Mouse (Mus musculus) cerebellum, postnatal 25 days (tissue): Measurements from ENCODE around the gene Gtpbp6.
A peak's percentile ranks its signal among the peaks of the same experiment; 100 is the strongest.
"Not testable (repeated sequence)": the region's sequence is repeated elsewhere in the genome, so short reads cannot be mapped to it uniquely, and the experiment has no call there.

Source experiments
- DNase-seq, 2 experiments: peaks; one replicate each; pipeline ENCODE4 v3.0.0; 2021; ENCODE audit warnings: mixed read lengths in 2 of 2

Gtpbp6 gene

DNA sequence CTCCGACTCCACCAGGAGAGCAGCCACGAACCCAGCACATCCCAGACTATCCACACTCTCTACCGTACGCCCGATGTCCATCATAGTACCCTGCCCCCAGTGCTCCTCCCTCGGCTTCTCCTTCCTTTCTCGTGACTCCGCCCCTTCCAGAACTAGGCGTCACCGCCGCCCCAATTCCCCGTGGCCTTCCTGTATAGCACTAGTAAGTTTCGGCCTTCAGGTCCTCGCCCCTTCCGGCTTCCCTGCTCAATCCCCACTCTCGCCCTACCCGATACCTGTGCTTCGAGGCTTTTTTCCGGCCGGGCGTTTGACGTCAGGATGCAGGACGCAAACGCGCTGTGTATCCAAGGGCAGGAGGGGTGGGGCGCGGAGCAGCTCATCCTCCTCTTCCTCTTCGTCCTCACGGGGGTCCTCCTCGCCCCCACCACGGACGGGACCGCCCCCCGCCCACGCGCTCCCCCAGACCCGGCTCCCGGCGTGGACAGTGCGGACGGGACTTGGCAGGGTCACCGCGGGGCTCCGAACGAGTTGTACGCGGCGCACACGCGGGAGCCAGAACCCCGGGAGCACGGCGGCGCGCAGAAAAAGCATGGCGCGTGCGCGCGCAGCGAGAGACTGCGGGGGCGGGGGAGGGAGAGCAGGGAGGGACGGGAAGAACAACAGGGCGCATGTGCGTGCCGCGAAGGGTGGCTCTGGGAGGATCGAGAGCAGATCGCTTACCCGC is at the start of gene Gtpbp6:
Gene Gtpbp6 (minus strand): TSS at position 617 of the 724 bp plus-strand sequence.
- DNase-seq: peak; percentile 96 to 97

DNA sequence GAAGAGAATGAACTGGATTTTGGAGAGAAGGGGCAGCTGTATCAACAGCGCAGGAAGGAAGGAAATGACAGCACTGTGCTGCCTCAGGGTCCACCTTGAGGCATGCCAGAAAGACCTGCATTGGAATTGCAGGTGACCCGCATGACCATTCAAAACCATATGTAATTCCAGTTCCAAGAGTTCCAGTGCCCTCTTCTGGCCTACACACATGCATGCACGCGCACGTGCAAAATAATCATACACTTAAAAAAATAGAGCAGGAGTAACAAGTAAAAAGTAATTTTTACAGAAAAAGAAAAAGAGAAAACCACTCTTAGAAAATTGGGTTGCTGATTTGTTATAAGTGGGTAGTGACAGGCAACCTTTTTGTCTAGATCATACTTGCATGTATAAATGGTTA is 35.0 kb upstream of the Gtpbp6 start:
- peak in 1 of 2 experiments; percentile 17 for DNase-seq

DNA sequence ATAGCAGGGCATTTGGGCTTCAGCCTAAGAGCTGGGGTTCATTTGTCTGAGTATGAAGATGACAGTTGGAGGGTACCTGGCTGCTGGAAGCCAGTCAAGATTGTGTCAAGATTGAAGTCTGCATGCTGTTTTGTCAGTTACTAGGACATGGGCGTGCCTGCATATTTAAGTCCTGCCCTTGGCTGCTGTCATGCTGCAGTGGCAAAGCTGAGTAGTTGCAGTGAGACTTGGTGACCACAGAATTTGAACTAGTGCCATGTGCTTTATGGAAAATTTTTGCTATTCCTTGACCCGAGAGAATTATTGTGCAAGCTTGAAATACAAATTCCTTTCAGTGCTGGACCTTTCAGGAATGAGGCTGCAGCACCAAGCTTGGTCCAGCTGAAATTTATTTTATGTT is 34.3 kb upstream of the Gtpbp6 start:
- DNase-seq: no peak

DNA sequence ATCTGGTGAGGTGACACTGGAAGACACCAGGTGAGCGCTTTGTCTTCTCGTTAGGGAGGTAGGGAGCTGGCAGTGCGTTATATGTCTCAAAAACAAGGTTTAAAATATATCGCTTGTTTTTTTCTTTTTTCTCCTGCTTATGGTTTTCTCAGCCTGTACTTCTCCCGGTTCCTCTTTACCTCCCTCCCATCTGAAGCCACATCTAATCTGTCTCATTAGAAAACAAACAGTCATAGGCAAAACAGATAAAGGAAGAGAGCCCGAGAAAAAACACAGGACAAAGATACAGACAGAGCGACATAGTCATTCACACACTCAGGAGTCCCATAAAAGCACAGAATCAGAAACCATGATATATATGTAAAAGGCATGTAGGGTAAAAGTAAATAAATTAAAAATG is 32.4 kb upstream of the Gtpbp6 start:
- no peak for DNase-seq

DNA sequence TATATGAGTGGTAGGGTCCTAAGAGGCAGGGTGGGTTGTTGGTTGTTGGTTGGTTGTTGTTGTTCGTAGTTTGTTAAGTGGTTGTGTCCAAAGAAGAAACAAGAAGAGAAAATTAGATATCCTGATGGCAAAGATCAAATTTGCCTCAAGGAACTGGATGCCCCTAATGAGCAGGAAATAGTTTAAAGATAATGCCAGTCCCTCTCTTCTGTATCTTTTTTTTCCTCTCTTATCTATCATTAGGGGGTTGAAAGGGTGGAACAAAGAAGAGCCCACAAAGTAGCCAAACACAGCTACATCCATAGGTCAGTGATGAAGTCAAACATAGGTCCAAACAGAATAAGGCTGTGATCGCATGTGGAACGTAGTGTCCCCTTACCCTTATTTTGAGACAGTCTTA is 31.3 kb upstream of the Gtpbp6 start:
- no peak for DNase-seq

DNA sequence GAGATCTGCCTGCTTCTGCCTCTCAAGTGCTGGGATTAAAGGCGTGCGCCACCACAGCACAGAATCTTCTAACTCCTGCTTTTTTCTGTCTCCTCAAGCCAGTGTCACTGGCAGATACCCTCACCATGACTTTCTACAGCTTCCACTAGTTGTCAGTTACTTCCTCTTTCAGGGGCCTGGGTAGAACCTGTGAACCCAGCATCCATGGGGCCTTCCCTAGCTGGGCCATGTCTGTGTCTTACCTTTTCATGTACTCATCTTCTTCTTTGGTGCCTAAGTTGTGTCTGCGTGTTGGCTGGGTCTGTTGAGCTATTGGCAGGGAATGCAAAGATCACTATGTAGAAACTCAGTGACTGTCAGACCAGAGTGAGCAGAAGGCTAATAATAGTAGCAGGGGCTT is 29.8 kb upstream of the Gtpbp6 start:
- no peak for DNase-seq

DNA sequence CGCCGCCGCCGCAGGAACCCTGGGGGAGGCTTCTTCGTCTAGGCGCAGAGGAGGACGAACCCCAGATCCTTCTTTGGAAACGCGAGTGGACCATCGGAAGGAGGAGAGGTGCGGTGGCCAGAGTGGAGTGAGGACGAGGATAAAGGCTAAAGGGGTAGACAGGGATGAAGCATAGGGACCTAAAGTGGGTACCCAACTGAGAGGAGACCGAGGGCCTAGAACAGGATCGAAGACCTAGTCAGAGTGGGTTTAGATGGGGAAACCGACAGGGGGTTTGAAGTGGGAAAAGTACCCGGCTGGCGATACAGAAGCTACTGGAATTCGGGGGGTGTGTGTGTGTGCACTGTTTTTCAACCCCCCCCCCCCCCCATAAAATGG is 28.1 kb upstream of the Gtpbp6 start:
- no peak for DNase-seq

DNA sequence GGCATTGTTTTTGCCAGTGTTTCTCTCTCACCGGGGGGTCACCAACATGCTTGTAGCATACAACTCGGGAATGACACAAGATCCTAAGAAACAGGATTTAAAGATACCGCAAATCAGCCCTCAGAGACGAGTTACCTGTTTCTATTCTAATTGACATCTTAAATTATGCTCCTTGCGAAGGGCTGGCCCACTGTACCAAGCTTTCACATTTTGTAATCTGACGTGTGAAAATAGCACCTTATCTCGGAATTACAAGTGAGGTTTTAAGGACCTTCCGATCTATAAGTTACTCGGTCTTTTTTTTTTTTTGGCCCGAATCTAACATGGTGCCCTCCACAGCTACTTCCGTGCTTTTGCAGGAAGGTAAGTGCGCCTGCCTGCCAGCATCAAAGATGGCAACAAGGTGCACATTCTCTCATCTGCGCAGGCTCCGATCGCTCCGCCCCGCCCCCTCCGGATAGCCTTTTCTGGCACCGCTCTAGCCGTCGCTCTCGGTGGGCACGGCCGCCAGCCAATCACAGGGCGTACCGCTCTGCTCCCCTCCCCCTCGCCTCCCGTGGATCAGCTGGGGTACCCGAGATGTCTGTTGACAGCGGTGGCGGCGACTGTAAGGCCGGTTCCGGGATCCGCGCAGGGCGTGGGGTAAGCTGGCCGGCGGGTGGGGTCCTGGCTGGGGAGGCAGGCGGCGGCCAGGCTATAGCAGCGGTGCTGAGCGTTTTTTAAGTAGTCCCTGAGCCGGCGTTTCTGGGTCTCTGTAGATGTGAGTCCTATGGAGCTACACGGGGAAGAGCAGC is 27.5 kb upstream of the Gtpbp6 start, which contains the start of gene Chfr:
Gene Chfr (plus strand): TSS at position 550 of the 794 bp plus-strand sequence.
- peak; percentile 100 for DNase-seq

DNA sequence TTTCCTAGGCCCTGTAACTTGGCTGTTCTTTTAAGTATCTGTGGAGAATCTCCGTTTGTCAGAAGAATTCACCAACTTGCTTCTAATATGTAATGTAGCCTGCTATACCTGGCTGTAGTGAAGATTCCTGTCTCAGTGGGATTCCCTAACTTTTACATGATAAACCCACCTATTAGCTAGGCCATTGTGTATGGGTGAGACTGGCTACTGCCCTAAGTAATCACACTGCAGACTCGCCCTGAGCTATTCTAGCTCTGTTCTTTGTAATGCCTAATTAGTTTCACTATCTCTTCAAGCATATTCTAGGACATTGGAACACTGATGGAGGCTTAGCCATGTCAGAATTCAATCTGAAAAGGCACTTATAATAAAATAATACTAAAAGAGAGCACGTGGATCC is 14.4 kb upstream of the Gtpbp6 start:
- DNase-seq: not testable (repeated sequence)

DNA sequence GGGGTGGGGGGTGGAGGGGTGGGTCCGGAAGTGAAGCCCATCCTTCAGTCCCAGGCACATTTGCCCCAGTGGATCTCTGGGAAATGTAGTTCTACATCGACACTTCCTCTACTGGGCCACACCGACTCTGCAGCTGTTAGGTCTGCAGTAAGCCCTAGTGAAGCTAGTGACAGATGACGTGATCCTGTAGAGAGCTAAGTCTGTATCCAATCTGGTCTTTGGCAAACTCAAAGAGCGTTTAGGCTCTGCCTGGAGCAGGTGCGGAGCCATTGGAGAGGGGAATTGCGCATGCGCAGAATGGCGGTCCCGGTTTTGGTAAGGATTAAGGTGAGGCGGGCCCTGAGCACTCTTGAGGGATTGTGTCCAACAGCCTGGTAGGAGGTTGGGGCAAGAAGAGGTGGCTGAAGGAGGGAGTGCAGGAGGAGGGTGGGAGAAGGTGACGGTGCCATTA is 2.0 kb upstream of the Gtpbp6 start, which contains the start of gene Zfp605:
Gene Zfp605 (plus strand): TSS at position 102 of the 451 bp plus-strand sequence.
- peak; percentile 96 for DNase-seq

DNA sequence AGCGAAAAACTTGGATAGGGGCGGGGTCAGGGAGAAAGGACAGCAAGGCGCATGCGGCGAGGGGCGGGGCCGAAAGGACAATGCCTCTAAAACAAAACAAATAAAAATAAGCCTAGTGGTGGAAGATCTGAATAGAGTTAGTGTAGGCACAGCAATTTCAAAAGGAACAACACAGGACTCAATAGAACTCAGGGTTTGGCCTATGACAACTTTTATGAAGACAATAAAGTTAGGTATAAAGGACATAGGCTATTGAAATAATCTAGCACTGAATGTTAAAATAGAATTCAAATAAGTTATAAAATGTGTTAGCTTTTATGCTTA is 270 bp upstream of the Gtpbp6 start:
- DNase-seq: no peak

DNA sequence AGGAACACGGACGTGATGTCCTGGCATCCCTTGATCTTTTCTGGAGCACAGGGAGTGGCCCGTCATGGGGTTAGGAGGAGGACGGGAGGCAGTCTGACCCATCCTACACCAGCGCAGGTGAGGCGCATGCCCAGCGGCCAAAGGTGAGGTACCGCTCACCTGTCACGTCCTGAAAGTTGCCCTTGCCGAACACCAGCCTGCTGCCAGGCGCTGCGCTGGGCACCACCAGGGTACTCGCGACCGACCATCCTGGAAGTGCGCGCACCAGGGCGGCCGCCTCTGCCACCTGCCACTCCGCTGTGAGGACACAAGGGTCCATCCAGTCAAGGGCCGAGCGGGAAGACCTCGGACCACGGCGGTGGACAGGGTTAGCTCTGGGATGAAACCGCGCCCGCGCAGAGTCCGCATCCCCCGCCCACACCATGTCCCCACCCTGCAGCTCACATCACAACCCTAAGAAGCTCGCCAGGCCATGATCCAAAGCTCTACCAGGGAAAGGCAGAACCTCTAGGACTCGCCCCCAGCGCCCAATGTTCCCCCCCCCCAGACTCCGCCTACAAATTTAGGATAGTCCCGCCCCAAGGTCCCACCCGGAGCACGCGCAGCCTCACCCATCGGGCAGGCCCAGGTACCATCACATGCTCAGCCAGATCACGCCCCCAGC is 964 bp downstream of the Gtpbp6 start:
- peak in 1 of 2 experiments; percentile 50 for DNase-seq

DNA sequence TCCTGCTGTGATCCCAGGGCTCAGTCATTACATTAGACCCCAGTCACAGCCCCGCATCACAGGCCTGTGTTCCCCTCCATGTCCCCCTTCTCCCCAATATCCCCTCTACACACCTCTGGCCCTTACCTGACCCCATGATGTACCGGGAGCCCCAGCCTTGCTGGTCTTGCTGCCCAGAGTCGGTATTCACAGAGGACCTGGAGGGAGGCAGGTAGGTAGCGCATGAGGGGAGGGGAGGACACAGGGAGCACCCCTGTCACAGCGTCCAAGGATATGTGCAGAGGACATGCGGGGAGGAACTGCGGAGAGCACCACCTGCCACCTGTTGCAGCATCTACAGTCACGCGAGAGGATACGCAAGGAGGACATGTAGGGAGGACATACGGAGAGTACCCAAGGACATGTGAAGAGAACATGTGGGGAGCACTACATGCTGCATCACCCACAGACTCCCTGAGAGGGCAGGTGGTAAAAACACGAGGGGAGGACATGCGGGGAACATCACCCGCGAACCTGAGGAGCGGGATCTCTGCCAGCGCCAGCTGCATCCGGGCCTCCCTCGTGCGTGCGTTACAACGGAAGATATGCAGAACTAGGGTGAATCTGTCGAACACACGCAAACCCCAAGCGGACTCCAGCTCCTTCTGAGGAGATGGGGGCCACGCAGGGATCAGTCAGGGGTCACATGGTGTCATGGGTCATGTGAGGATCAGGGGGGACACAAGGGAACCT is 1.7 kb downstream of the Gtpbp6 start:
- DNase-seq: peak; percentile 13 to 28

DNA sequence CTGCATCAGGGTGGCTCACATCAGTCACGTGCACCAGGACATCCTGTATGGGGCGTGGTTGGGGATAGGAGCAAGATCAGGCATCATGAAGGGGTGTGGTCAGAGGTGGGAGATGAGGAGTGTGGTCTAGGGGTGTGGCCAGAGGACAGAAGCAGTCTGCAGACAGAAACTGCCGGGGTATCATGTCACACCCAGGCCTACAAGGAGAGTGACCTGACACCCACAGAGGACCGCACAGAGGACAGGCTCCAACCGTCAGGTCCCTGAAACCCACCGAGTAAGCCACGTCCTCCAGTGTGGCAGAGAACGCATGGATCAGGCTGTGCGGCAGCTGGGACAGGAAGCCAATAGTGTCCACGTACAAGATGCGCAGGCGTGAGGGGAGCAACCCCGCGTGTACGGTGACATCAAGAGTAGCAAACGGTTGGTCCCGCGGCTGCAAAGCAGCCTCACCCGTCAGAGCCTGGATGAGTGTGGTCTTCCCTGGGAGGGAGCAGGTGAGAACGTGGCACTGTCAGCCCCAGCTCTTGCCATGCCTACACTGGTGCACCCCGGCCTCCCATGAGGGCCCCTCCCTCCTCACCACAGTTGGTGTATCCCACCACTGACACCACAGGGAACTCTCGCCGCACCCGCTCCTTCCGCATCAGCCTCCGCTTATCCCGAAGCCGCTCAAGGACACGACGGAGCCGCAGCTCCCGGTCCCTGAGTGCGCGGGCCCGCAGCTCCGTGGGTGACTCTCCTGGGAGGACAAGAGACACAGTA is 3.2 kb downstream of the Gtpbp6 start:
- DNase-seq: peak; percentile 6 to 22

DNA sequence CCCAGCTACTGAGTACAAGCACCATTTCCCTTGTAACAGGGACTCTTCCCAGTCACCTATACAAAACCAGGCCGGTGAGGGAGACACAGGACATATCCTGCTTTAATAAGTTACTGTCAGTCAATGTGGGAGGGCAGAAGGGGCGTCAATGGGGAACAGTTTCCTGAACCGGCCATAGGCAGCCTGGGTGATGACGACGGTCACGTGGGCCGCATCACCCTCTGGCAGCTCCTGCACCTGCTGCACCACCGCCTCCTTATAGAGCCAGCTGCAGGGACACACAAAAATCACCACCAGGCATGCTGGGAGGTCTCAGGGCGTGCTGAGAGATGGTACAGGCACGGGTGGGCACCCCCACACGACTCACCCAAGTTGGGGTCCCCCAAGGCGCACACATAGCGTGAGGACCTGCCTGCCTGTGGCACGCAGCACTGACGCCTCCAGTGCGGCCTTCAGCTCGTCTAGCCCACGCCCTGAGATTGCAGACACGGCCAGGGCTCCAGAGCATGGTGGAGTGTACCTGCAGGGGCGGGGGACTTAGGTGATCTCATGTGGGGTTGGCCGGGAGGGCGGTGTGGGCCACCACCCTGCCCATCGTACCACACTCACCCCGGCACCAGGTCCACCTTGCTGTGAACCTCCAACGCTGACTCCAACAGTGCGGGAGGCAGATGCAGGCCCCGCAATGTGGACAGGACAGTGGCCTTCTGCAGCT is 3.9 kb downstream of the Gtpbp6 start:
- peak in 1 of 2 experiments; percentile 8 for DNase-seq

DNA sequence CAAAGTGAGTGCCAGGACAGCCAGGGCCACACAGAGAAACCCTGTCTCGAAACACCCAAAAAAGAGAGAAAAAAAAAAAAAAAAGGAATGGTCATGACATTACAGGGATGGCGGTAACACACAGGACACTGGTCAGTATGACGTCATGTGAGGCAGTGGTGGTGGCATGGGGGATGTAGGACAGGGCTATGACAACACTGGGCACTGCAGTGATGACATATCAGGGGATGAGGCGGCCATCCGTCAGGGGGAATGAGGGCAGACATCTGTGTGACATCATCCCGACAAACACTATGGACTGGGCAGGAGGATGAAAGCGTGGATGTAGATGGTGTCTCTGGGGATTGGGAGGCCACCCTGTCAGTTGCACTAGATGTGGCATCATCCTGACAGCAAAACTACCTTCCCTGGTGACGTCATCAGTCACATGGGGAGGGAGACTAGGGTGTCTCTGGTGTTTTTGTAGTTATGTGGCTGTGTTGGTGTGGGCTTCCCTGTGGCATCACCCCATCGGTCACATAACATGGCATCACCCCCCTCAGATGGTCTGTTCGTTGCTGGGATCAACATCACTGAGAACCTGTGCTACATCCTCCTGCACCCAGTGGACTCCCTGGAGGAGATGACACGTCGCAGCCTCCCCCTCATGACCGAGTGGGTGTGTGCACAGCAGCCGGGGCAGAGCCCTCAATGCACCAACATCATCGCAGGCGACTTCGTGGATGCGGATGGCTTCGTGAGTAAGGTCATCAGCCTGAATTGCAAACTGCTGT is 5.0 kb downstream of the Gtpbp6 start:
- no peak for DNase-seq

DNA sequence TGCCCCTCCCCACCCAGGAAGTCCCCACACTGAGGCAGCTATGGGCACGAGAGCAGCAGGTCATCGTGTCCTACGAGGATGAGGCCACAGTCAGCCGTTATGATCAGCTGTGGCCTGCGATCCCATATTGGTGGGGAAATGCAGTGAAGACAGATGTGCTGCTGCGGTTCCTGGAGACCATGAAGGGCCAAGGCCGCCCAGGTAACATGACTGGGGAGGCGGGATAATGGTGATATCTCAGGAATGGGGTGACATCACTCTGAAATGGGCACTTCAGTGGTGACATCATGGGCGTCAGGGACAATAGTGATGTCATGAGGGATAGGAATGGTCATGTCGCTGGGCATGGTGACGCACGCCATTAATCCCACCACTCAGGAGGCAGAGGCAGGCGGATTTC is 5.6 kb downstream of the Gtpbp6 start:
- DNase-seq: no peak

DNA sequence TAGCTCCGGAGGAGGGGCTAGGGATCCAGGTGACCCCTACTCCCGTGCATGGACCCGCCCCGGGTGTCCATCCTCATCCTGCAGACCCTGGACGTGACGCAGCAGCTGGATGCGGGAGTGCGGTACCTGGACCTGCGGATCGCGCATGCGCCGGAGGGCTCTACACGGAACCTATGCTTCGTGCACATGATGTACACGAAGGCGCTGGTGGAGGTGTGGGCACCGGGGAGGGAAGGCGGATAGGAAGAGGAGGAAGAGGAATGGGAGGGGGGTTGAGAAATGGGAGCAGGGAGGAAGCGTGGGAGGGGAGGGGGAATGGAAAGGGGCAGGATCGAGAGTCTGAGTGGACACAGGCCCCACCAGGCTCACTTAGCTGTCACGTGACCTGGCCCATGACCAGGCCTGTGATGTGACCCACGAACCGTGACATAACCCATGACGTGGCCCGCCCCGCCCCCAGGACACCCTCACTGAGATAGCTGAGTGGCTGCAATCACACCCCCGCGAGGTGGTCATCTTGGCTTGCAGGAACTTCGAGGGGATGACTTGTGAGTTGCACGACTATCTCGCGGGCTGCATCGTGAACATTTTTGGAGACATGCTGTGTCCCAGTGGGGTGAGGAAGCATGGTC is 6.2 kb downstream of the Gtpbp6 start:
- peak; percentile 62 to 75 for DNase-seq

DNA sequence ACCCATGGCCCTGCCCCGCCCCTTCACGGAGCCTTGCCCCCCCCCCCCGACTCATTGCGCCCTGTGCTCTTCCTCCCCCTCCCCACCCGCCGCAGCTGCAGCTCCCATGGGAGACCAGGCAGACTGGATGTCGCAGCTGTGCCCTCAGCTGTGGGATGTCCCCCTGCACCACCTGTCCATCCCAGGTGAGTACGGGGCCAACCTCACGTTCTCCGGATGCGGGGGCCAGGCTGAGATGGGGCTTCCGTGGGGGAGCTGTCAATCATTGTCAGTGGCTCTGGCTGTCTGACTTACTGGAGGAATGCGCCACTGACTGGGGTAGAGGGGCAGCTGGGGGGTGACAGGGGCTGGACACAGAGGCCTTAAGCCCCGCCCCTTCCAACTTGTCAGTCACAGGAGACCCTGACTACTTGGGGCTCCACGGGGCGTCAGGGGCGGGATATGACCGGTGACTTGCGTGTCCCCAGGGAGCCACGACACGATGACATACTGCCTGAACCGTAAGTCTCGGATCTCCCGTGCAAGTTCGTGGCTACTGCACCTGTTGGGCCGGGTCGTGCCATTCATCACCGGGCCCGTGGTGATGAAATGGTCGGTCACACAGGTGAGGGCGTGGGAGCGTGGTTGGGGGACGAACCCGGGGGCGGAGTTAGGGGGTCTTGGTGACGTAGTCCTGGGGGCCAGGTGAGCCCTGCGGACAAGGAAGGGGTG is 6.9 kb downstream of the Gtpbp6 start:
- DNase-seq: peak; percentile 25 to 47
